Mouse (Mus musculus) mouse embryonic stem cell (cell line): ENCODE results near the gene Olfr365.

ENCODE experiments used
- in situ Hi-C, 2 experiments: fragments of 300-500 bp; cut with MboI; formaldehyde crosslinking; loops; 1 replicate in 1 of 2; 3 replicates in 1 of 2; pipeline ENCODE4 v1.14.3; 2019 to 2020; ENCODE audit warnings: low sequenced_read_pairs in 2 of 2, low pct_unique_long_range_greater_than_20kb in 1 of 2, mixed read lengths in 1 of 2; ENCODE audit not compliant: unreplicated experiment in 1 of 2

Olfr365 gene

DNA sequence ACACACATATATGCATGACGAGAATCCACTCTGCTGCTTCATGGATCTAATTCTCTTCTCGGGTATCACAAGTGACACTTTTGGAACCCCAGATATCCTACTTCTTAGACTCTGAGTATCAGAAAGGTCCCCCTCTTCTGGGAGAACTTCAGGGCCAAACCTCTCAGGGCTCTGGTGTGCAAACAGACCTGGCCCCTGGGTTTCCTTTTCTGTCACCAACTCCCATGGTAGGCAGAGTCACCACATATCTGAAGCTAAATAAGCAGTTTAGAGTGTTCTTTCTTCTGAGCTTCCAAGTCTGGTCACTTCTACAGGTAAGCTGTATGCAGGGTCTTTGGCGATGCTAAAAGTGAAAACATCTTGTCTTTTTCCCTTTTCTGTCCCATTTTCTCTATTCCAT, at the start of gene Olfr365:
Gene Olfr365 (plus strand): TSS at position 301 of the 400 bp plus-strand sequence.
- in situ Hi-C loops = no loop called here

DNA sequence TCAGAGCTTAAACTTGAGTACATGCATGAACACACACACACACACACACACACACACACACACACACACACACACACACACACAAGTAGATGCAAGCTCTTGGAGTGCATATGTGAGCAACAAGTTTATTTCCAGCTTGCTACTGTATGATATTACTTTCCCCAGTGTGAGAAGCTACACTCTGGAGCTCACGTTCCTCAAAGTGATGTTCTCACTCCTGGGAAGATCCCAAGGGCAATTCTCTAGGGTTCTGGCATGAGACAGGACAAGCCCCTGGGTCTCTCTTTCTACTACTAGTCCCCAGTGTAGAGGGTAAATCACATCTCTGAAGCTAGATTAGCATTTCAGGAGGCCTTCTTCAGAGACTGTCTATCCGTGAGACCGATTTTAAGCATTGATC, 49.0 kb upstream of the Olfr365 start, which contains the start of gene Olfr364-ps1:
Gene Olfr364-ps1 (plus strand): TSS at position 301 of the 400 bp plus-strand sequence.
- in situ Hi-C loops = no loop called here

DNA sequence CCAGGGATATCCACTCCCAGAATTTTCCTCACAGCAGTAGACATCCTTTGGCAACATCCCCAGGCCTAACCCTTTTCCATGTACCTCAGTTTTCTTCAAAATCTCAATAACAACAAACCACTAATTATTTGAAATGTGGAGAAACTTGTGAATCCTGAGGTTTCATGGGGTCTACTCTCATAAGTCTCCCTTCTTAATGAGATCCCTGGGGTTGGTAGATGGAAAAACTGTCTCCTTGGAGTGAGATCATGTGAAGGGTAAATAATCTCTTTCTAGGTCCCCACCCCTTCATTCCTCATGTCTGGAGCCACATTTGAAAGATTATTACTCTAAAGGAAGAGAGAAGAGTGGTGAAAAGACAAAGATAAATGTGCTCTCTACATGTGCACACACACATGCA, 23.3 kb downstream of the Olfr365 start, which contains the start of gene Olfr366:
Gene Olfr366 (plus strand): TSS at position 301 of the 400 bp plus-strand sequence.
- in situ Hi-C loops = no loop called here
